Mouse (Mus musculus) thymus, postnatal 4 days (tissue): ENCODE measurements at regions not wholly inside any gene's neighbourhood (a gene's known extent, or its start where the extent isn't known, plus 50 kb on each side); places are given as distances from the start of the nearest gene placed in this dataset.

Source experiments
- DNase-seq: peaks from one replicate; pipeline ENCODE4 v3.0.0; 2021

GRCm38 (mm10) chr6:84514623-84515022 is 79.1 kb downstream of the Cyp26b1 start:
- no peak for DNase-seq

- DNase-seq: no peak
These were observed 85.1 kb downstream of the Cyp26b1 start for GRCm38 (mm10) chr6:84508598-84508997.

- peak; percentile 16 for DNase-seq
These were observed 87.0 kb downstream of the Cyp26b1 start for GRCm38 (mm10) chr6:84506675-84507074.

- DNase-seq: no peak
These were observed 93.3 kb downstream of the Cyp26b1 start for GRCm38 (mm10) chr6:84500255-84500886.

GRCm38 (mm10) chr6:84498076-84498475 is 95.6 kb downstream of the Cyp26b1 start:
- DNase-seq: no peak

- DNase-seq: no peak
These were observed 100.0 kb downstream of the Cyp26b1 start for GRCm38 (mm10) chr6:84493676-84494075.

- DNase-seq: no peak
These were observed 100.5 kb downstream of the Cyp26b1 start for GRCm38 (mm10) chr6:84493169-84493568.

- no peak for DNase-seq
These were observed 101.1 kb downstream of the Cyp26b1 start for GRCm38 (mm10) chr6:84492594-84492993.

GRCm38 (mm10) chr6:84491106-84491505 is 102.6 kb downstream of the Cyp26b1 start:
- no peak for DNase-seq

GRCm38 (mm10) chr6:84481205-84481604 is 112.5 kb downstream of the Cyp26b1 start:
- DNase-seq: no peak

- no peak for DNase-seq
These were observed 116.6 kb downstream of the Cyp26b1 start for GRCm38 (mm10) chr6:84477072-84477471.

- no peak for DNase-seq
These were observed 117.2 kb downstream of the Cyp26b1 start for GRCm38 (mm10) chr6:84476466-84476865.

GRCm38 (mm10) chr6:84474835-84475234 is 118.9 kb downstream of the Cyp26b1 start:
- DNase-seq: no peak

GRCm38 (mm10) chr6:84473171-84473570 is 120.5 kb downstream of the Cyp26b1 start:
- DNase-seq: no peak

- no peak for DNase-seq
These were observed 121.4 kb downstream of the Cyp26b1 start for GRCm38 (mm10) chr6:84472287-84472686.

GRCm38 (mm10) chr6:84467319-84467718 is 126.4 kb downstream of the Cyp26b1 start:
- DNase-seq: no peak

- no peak for DNase-seq
These were observed 127.5 kb downstream of the Cyp26b1 start for GRCm38 (mm10) chr6:84466223-84466622.

- DNase-seq: no peak
These were observed 128.1 kb downstream of the Cyp26b1 start for GRCm38 (mm10) chr6:84465596-84465995.

- DNase-seq: no peak
These were observed 129.9 kb downstream of the Cyp26b1 start for GRCm38 (mm10) chr6:84463592-84464367.

- DNase-seq: no peak
These were observed 136.9 kb downstream of the Cyp26b1 start for GRCm38 (mm10) chr6:84456803-84457202.

- DNase-seq: no peak
These were observed 148.6 kb downstream of the Cyp26b1 start for GRCm38 (mm10) chr6:84445093-84445492.

- DNase-seq: no peak
These were observed 151.0 kb downstream of the Cyp26b1 start for GRCm38 (mm10) chr6:84442667-84443066.

- DNase-seq: no peak
These were observed 151.8 kb downstream of the Cyp26b1 start for GRCm38 (mm10) chr6:84441721-84442480.

- no peak for DNase-seq
These were observed 157.0 kb downstream of the Cyp26b1 start for GRCm38 (mm10) chr6:84436716-84437115.
